Mouse (Mus musculus): ENCODE measurements around the gene Rab1a.
"Not testable (repeated sequence)": the region's sequence is repeated elsewhere in the genome, so short reads cannot be mapped to it uniquely, and the experiment has no call there.

The Rab1a gene

GRCm38 (mm10) chr11:20221671-20222070 lies 20.4 kb downstream of the Rab1a start:
- DNase-seq, result not testable (repeated sequence)

DNA sequence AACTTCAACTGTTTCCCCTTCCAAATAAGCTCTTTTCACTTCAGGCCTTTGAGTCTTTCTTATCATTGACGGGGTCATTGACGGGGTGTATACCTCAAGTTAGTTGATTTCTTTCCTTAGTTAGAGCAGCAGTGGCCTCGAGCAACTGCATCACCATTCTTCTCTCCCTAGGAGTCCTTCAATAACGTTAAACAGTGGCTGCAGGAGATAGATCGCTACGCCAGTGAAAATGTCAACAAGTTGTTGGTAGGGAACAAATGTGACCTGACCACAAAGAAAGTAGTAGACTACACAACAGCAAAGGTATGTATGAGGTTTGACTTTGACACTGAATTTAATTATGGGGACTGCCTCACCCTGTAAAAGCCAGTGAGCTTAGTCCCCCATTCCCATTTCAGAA lies 23.0 kb downstream of the Rab1a start:
- no peak for DNase-seq

DNA sequence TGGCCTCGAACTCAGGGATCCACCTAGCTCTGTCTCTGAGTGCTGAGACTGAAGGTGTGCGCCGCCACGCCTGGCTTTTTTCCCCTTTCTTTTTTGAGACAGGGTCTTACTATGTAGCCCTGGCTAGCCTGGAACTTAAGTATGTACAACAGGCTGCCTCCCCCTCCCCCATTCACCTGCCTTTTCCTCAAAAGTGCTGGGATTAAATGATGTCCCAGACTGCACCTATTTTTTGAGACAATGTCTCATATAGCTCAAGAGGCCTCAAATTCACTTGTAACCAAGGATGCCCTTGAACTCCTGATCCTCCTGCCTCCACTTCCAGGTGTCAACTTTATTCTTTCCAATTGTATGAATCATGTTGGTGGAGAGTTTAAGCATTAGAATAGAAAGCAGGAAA lies 24.7 kb downstream of the Rab1a start:
- DNase-seq, result no peak

DNA sequence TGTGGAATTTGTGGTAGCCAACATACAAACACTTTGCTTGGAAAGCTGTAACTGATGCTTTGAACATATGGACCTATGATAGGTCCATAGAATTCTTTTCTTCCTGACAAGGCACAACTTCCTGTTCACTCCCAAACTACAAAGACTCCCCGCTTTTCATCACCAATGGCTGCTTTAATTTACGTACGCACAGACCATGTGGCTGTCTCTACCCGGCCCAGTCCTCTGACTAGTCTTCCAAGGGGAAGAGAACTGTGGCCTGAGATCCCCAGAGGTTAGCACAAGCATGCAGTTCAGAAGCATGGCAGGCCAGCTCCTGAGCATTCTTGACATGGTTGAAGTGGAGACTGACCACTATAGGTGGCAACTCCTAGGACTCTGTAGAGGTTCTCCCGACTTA lies 27.4 kb downstream of the Rab1a start:
- DNase-seq, result no peak

DNA sequence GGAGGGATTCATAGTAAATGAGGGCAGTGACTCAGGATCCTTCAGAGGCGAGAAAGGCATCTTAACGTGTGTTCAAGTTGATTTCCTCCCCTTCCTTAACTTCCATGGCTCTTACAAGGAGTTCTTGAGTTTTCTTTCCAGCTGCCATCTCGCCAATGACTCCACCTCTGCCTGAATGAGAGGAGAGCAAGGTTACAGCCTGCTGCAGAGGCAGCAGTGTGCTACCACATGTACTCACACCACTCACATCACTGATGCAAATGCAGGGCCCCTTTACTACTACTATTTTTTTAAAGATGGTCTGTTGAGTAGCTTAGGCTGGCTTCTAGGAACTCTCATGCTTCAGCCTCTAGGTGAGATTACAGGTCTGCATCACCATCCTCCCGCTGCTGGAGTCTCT lies 28.1 kb downstream of the Rab1a start:
- no peak for DNase-seq

DNA sequence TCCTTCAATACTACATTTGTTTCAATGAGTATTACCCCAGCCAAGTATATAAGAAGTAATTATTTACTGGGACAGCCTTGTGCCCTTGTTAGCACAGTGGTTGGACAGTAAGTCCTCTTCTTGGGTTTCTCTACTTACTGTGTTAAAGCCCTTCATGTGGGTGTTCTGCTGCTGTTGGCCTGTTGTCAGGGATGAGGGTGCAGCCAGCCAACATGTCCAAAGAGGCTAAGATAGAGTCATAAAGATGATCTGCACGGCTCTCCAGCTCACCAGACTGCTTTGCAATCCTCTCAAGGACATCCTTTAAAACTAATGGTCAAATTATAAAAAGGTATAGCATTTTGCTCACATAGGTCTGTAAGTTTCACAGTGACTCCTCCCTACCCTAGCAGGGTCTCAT lies 29.1 kb downstream of the Rab1a start:
- no peak for DNase-seq

- no peak for DNase-seq
Observed at GRCm38 (mm10) chr11:20231128-20231878, 30.1 kb downstream of the Rab1a start.

DNA sequence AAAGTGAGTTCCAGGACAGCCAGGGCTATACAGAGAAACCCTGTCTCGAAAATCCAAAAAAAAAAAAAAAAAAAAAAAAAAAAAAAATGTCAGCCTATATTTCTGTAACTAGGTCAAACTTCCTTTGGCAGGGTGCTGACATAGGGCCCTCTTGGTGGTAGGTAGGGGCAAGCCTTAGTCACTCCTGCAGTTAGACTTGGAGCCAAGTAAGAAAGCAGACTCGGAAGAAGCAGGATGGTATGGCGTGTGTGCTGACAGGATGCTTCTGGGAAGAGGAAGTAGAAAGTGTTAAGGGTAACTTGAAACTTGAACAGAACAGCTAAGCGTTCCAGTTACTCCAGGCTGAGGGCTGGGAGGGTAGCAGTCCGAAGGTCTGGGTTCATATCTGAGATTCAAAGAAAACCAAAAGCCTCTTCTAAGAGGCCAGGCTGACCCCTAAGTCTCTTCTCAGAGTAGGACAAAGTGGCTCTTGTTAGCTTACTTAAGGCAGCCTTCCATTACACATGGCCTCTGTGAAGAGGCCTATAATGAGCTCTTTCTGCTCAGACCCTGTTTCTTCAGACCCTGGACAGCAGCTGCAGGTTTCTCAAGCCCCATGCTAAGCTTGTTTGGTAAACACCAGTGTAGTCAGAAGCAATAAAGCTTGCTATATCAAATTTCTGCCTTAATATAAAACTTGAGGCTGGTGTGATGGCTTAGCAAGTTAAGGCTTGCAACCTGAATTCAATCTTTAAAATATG lies 31.0 kb downstream of the Rab1a start:
- DNase-seq, result no peak

DNA sequence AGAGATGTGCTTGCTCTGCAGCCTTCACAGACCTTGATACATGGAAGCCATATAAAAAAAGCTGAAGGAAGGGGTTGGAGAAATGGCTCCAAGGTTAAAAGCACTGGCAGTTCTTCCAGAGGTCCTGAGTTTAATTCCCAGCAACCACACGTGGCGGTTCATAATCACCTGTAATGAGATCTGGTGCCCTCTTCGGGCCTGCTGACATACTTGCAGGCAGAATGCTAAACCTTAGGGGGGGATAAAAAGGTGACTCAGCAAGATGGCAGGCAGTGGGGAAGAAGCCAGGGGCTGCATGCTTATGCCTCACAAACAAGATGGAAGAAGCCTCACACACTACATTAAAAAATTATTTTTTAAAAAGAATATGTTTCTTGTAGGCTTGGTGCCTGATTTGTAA lies 33.0 kb downstream of the Rab1a start:
- no peak for DNase-seq

- DNase-seq, result no peak
Observed at GRCm38 (mm10) chr11:20237018-20237417, 35.8 kb downstream of the Rab1a start.

DNA sequence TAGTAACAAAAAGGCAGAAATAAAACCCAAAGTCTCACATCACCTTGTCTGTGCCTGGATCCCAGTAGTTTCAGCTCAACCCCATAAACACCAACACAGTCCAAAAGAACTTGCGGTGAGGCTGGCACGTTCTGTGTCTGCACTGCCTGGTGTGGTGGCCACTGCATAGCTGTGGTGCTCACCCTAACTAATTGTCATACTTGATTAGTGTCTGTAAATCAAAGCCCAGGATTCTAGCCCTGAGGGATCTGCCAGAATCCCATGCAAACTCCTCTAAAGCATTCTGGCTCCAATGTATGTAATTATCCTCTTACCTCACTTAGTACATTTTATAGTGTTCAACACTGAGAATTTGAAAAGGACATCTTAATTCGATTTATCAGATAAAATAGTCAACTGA lies 36.7 kb downstream of the Rab1a start:
- no peak for DNase-seq

DNA sequence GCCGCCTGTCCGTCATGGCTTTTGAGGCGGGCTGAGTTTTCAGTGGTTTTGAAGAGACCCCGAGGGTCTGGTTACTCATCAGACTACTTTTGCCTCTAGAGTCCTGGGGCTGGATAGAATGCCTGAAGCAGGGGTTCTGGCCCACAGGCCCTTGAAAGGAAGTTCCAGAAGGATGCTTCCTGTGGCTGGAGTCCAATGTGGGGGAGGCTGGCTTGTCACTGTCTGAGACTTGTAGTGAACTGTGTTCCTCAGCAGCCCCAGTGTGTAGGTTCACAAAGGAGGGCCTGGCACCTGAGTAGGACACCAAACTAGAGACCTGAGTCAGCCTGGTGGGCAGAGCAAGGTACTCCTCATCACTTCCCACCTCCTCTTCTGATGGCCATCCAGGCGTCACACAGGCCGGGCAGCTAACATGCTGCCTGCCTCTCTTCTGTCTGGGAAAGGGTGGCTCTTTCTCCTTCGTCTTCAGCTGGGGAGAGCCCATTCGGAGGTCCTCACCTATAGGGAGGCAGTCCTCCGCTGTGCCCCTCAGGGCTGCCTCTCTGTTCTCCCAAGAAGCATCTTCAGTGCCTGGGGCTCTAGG lies 38.1 kb downstream of the Rab1a start:
- DNase-seq, result no peak

GRCm38 (mm10) chr11:20240331-20240730 lies 39.1 kb downstream of the Rab1a start:
- DNase-seq, result no peak

- no peak for DNase-seq
Observed at GRCm38 (mm10) chr11:20241311-20241710, 40.1 kb downstream of the Rab1a start.

DNA sequence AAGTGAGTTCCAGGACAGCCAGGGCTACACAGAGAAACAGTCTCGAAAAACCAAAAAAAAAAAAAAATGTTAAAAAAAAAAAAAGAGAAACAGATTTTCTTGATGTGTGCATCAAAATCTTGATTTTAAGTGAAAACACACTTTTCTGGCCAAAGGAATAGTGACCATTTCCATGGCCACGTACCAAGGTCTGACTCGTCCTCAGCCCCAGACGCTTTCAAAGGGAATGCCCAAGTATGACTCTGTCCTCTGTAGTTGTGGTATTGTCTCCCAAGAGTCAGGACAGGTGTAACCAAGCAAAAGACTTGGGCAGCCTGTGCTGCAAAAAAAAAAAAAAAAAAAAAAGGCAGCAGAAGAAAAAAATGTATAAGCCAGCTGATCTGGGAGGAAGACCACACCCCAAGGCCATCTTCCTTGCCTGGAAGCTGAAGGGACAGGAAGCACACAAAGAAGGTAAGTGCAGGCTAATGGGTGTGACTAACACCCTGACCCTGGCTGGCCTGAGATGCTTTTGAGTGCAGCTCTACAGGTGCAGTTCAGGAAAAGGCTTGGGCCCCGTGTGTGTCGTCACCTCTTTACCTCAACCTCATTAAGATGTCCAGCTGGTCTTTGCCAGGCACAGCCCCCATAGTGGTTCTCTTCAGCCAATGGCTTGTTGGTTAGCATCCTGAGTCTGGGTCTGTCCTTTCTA lies 41.3 kb downstream of the Rab1a start:
- no peak for DNase-seq

GRCm38 (mm10) chr11:20243214-20243913 lies 42.1 kb downstream of the Rab1a start:
- DNase-seq, result peak; percentile 23

DNA sequence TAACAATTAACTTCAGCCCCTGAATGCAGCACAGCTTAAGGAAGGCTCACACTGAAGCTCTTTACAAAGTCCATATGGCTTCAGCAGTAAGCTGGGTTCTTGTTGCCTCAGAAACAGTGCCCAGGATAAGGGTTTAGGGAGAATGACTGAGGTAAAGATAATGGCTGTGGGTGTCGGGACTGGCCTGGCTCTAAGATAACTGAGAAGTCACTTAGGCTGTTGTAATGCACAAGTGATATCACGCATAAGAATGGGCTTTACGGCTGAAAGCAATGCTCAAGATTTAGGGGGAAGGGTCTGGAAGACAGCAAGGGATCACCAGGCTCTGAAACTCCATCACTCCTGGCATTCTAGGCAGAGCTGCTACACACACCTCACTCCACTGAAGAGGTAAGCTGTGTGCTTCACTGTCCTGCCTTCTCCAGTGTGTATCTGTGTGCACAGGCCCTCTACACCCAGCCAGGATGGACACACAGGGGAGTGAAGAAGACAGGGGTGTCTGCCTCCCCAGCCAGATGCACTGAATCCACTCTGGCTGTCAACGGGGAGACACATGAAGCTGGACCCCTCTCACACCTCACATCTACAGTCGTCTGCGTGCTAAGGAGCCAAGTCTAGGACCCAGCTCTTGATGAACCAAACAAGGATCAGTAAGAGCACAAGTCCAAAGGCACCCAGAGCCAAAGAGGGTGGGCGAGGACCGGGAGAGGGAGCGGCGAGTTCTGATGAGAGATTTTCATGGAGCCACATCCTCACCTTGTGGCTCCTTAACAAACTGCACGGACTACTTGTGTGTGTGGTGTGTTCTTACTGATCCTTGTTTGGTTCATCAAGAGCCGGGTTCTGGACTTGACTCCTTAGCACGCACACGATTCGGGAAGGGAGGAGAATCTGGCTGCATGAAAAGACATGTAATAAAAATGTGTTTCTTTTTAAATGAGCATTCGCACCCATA lies 43.4 kb downstream of the Rab1a start:
- no peak for DNase-seq

DNA sequence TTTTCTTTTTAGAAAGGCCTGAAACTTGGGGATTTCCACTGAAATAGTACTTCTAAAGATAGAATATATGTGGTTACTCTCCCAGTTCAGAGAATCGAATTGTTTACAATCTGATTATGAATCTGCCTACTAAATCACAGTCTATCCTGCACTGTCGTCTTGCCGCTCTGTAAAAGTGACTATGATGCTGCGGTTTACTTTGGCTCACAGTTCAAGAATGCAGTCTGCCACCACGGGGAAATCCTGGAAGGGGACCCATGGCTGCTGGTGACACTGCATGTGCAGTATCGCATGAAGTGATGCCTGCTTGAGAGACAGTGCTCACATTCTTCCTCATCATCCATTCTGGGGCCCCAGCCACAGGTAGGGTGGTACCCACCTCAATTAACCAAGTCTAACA lies 44.1 kb downstream of the Rab1a start:
- DNase-seq, result no peak

DNA sequence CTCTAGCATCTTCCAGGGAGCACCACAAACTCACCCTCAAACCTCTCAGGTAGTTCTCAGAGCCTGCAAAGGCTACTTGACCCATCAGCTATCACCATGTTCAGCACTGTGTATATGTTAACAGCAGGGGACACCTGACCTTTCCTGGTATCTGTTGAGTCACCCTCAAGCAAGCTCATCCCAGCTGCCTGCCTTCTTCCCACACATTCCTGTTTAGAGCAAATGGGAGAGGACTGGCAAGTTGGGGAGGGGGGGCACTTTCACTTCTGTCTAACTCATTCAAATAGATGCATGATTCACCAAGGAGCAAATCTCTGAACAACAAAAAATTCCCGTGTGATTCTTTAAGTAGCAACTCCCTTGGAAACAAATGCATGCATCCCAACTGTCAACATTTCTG lies 45.4 kb downstream of the Rab1a start:
- no peak for DNase-seq

DNA sequence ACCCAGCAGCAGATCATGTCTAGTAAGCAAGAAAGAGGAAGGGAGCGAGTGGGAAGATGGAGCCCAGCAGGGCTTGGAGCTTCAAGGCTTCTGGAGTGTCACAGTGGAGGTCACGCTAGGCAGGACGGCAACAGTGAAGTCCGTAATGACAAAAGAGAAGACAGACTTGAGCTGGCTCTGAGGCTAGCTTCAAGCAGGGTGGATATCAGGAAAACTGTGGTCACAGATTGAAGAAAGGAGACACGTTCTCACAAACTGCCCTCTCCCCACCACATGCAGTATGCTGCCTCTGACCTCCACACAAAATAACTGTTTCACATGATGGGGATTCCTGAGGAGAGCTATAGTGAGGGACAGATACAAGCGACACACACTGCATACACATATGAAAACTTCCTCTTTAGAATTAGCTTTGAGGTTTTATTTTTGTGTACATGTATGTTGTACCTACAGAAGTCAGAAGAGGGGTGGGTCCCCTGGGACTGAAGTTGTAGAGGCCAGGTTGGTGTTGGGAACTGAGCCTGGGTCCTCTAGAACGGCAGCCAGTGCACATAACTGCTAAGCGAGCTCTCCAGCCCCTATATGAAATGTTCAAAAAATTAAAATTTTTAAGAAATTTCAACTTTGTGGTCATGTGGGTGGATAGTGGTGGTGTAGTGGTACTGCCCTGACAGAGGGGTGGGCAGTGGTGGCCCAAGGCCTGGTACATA lies 46.1 kb downstream of the Rab1a start:
- no peak for DNase-seq

- DNase-seq, result no peak
Observed at GRCm38 (mm10) chr11:20248277-20248676, 47.0 kb downstream of the Rab1a start.
